Mouse (Mus musculus): Measurements from ENCODE around the gene Atp4b.

- TF ChIP-seq CTCF (IDR thresholded peaks at IDR 0.05; ENCODE audit: low read depth) (no peak), EP300 (IDR thresholded peaks at IDR 0.05; ENCODE audit: low read depth) (no peak)
These were observed 6.9 kb upstream of the Atp4b start for GRCm38 (mm10) chr8:13403517-13403916.

All from liver, postnatal 0 days (tissue).